Mouse (Mus musculus): Measurements from ENCODE around the gene Tex37. TPM values are rescaled to one million over a fixed set of nuclear protein-coding genes. Genes with fewer than 3 reads are reported as not detected.

Tex37 gene
- not detected in 2 replicates for polyA plus RNA-seq (2015; fragmentation: Nextera tagmentation; extraction: Ambion mirVana)

GRCm38 (mm10) chr6:70918827-70919226 is at the start of gene Tex37:
Gene Tex37 (minus strand): TSS chr6:70918927.
- no peak for TF ChIP-seq CTCF (IDR thresholded peaks at IDR 0.05; ENCODE audit: low read depth)
- no peaks in the 10 kb centered on the region for H3K36me3 ChIP-seq (ENCODE audit: control insufficient read depth, insufficient read depth)
- ATAC-seq = no peak
- no peak within 1 kb of the TSS for H3K4me2 ChIP-seq (replicated peaks; ENCODE audit: low read depth)
- WGBS = 87% methylated on average over 3 of the region's 3 CpGs
- H3K9ac ChIP-seq (ENCODE audit: low read depth, low read length) = no peak within 1 kb of the TSS
- no peaks in the 10 kb centered on the region for H3K27me3 ChIP-seq (replicated peaks; ENCODE audit: control insufficient read depth, insufficient read depth, low read length)
- H3K4me1 ChIP-seq (replicated peaks; ENCODE audit: control insufficient read depth, insufficient read depth, low read length) = no peaks in the 10 kb centered on the region
- no peak within 1 kb of the TSS for H3K4me3 ChIP-seq (ENCODE audit: low read depth, low read length)
- H3K9me3 ChIP-seq (ENCODE audit: control insufficient read depth) = no peaks in the 10 kb centered on the region
- H3K27ac ChIP-seq (ENCODE audit: low read depth, low read length) = no peak within 1 kb of the TSS

DNA sequence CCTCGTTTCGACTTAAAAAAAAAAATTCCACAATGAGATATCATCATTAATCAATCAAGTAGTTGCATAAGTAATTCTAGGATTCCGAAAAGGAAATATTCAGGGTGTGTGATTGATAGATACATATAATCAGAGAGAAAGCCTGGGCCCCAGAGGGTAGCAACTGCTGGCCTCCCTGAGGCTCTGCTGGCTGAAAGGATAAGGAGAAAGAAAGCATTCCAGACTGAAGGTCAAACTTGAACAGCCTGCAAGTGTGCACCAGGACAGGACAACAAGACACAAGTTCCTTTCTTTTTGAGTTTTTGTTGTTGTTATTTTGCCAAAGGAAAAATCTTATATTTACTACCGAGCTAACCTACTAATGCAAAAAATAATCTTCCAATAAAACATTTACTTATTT is 49.6 kb upstream of the Tex37 start:
- WGBS = 54% methylated on average over 4 of the region's 4 CpGs
- H3K27ac ChIP-seq (ENCODE audit: low read depth, low read length) = no peak overlapping the region
- H3K9me3 ChIP-seq (ENCODE audit: control insufficient read depth) = no peaks in the 10 kb centered on the region
- no peaks in the 10 kb centered on the region for H3K36me3 ChIP-seq (ENCODE audit: control insufficient read depth, insufficient read depth)
- no peak overlapping the region for H3K4me3 ChIP-seq (ENCODE audit: low read depth, low read length)
- H3K4me1 ChIP-seq (replicated peaks; ENCODE audit: control insufficient read depth, insufficient read depth, low read length) = 0 out of 2 replicates have a peak, but pooled peaks cover 3% of the 10 kb centered on the region
- ATAC-seq = no peak
- TF ChIP-seq CTCF (IDR thresholded peaks at IDR 0.05; ENCODE audit: low read depth) = no peak
- H3K4me2 ChIP-seq (replicated peaks; ENCODE audit: low read depth) = no peak overlapping the region
- H3K9ac ChIP-seq (ENCODE audit: low read depth, low read length) = no peak overlapping the region
- no peaks in the 10 kb centered on the region for H3K27me3 ChIP-seq (replicated peaks; ENCODE audit: control insufficient read depth, insufficient read depth, low read length)

- Histone ChIP-seq H3K9ac (ENCODE audit: low read depth, low read length) (no peak overlapping the region), H3K27ac (ENCODE audit: low read depth, low read length) (no peak overlapping the region), H3K4me3 (ENCODE audit: low read depth, low read length) (no peak overlapping the region), H3K27me3 (replicated peaks; ENCODE audit: control insufficient read depth, insufficient read depth, low read length) (no peaks in the 10 kb centered on the region), H3K4me1 (replicated peaks; ENCODE audit: control insufficient read depth, insufficient read depth, low read length) (0 out of 2 replicates have a peak, but pooled peaks cover 3% of the 10 kb centered on the region), H3K4me2 (replicated peaks; ENCODE audit: low read depth) (peak overlapping the region; percentile 37; the same call in 1 of the 2 replicates), H3K36me3 (ENCODE audit: control insufficient read depth, insufficient read depth) (no peaks in the 10 kb centered on the region), H3K9me3 (ENCODE audit: control insufficient read depth) (no peaks in the 10 kb centered on the region)
- TF ChIP-seq CTCF (IDR thresholded peaks at IDR 0.05; ENCODE audit: low read depth) = no peak
- ATAC-seq = no peak
- WGBS = 17% methylated on average over 7 of the region's 8 CpGs
Measured at GRCm38 (mm10) chr6:70967422-70967821, 48.7 kb upstream of the Tex37 start.

DNA sequence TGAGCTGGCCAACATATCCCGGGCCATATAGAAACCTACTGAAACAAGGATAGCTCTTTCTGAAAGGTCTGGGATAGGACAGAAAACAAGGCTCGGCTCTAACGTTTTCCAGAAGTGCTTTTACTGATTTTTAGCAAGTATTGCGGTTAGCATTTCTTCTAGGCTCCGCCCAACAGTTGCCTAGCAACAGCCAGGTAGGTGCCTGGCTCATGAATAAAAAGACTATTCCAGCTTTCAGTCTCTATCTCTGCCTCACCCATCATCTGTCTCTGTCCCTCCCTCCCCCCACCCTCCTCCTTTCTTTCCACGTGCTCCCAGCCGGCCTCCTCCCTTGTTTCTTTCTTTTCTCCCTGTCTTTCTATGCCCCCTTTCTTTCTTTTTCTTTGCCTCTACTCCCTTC is 47.0 kb upstream of the Tex37 start:
- Histone ChIP-seq H3K4me2 (replicated peaks; ENCODE audit: low read depth) (no peak overlapping the region), H3K4me1 (replicated peaks; ENCODE audit: control insufficient read depth, insufficient read depth, low read length) (0 out of 2 replicates have a peak, but pooled peaks cover 3% of the 10 kb centered on the region), H3K4me3 (ENCODE audit: low read depth, low read length) (no peak overlapping the region), H3K27me3 (replicated peaks; ENCODE audit: control insufficient read depth, insufficient read depth, low read length) (no peaks in the 10 kb centered on the region), H3K9ac (ENCODE audit: low read depth, low read length) (no peak overlapping the region), H3K36me3 (ENCODE audit: control insufficient read depth, insufficient read depth) (no peaks in the 10 kb centered on the region), H3K27ac (ENCODE audit: low read depth, low read length) (no peak overlapping the region), H3K9me3 (ENCODE audit: control insufficient read depth) (no peaks in the 10 kb centered on the region)
- WGBS = 22% methylated on average over 7 of the region's 7 CpGs
- no peak for TF ChIP-seq CTCF (IDR thresholded peaks at IDR 0.05; ENCODE audit: low read depth)
- no peak for ATAC-seq

DNA sequence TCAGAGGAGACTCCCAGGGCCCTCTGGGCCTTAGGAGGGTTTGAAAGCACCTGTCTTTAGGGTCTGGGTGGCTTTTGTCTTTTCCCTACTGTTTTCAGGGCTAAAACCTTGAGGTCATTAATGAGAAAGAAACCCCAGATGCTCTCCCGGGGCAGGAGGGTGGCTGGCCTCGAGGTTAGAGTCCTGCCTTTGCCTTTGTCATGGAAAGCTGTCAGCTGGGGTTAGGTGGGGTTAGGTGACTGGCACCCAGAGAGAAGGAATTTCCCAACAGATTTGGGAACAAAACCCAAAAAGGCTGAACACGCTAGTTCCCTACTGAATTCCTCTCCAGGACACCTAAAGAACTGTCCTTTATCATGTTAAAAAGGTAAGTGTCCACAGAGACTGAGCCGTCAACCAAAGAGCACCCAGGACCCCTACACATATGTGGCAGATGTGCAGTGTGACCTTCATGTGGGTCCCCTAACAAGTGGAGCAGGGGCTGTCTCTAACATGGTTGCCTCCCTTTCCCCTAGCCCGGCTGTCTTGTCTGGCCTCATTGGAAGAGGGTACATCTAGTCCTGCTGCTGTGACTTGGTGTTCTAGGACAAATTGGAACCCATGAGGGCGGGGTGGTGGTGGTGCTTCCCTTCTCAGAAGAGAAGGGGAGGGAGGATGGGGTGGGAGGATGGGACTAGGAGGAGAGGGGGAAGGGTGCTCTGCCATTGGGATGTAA is 45.5 kb upstream of the Tex37 start:
- H3K9me3 ChIP-seq (ENCODE audit: control insufficient read depth) = no peaks in the 10 kb centered on the region
- no peak overlapping the region for H3K9ac ChIP-seq (ENCODE audit: low read depth, low read length)
- no peak overlapping the region for H3K27ac ChIP-seq (ENCODE audit: low read depth, low read length)
- no peaks in the 10 kb centered on the region for H3K36me3 ChIP-seq (ENCODE audit: control insufficient read depth, insufficient read depth)
- no peak overlapping the region for H3K4me2 ChIP-seq (replicated peaks; ENCODE audit: low read depth)
- no peak for TF ChIP-seq CTCF (IDR thresholded peaks at IDR 0.05; ENCODE audit: low read depth)
- WGBS = 63% methylated on average over 6 of the region's 6 CpGs
- H3K4me3 ChIP-seq (ENCODE audit: low read depth, low read length) = no peak overlapping the region
- H3K4me1 ChIP-seq (replicated peaks; ENCODE audit: control insufficient read depth, insufficient read depth, low read length) = 0 out of 2 replicates have a peak, but pooled peaks cover 3% of the 10 kb centered on the region
- peaks cover 11% of the 10 kb centered on the region; the same call in 1 of the 2 replicates for H3K27me3 ChIP-seq (replicated peaks; ENCODE audit: control insufficient read depth, insufficient read depth, low read length)
- ATAC-seq = no peak

DNA sequence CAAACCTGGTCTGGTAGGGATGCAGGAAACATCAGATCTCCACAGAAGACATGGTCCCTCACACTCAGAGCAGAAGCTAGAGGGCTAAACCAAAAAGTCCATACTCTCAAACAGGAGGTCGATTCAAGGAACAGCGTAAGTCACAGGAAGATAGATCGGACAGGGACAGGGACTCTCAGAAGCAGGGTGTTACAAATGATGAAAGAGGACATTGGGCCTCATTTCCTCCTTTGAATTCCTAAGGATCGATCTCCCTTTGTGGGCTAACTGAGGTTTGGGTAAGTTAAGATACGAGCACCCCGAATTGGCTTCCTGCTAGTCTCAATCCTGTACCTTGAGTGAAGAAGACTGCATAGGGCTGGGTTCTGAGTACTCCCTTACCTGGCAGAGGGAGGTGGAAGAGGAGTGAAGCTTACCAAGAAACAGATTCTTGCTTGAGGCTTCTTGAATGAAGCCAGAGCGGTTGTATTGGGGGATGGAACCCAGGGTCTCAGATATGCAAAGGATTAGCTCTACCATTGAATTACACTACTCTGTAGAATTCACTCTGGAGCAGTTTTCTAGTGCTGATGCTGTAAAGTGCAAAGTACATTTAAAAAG is 38.7 kb upstream of the Tex37 start:
- Histone ChIP-seq H3K27ac (ENCODE audit: low read depth, low read length) (no peak overlapping the region), H3K36me3 (ENCODE audit: control insufficient read depth, insufficient read depth) (no peaks in the 10 kb centered on the region), H3K4me2 (replicated peaks; ENCODE audit: low read depth) (peak overlapping the region; percentile 77; the same call in 1 of the 2 replicates), H3K9me3 (ENCODE audit: control insufficient read depth) (no peaks in the 10 kb centered on the region), H3K4me1 (replicated peaks; ENCODE audit: control insufficient read depth, insufficient read depth, low read length) (no peaks in the 10 kb centered on the region), H3K9ac (ENCODE audit: low read depth, low read length) (no peak overlapping the region), H3K27me3 (replicated peaks; ENCODE audit: control insufficient read depth, insufficient read depth, low read length) (peaks cover 72% of the 10 kb centered on the region), H3K4me3 (ENCODE audit: low read depth, low read length) (no peak overlapping the region)
- TF ChIP-seq CTCF (IDR thresholded peaks at IDR 0.05; ENCODE audit: low read depth) = no peak
- 17% methylated on average over 7 of the region's 7 CpGs for WGBS
- ATAC-seq = no peak

Measured in intestine, postnatal 0 days (tissue).